Mouse (Mus musculus) G1E-ER4 (cell line): ENCODE results near the gene Paqr7. TPM values are rescaled to one million over a fixed set of nuclear protein-coding genes. Genes with fewer than 3 reads are reported as not detected.

ENCODE experiments used
- GATA1 ChIP-seq: IDR thresholded peaks from one replicate; pipeline ENCODE4 v1.8.0; 2012; ENCODE audit warnings: low read length, inconsistent platforms
- polyA plus RNA-seq: library from polyadenylated mRNA; stranded (reverse); fragments of >175 nt; gene quantifications from 2 replicates; pipeline ENCODE4 v1.2.3, GENCODE M21; 2012

Gene Paqr7
- polyA plus RNA-seq, result 4.1 and 4.3 TPM in 2 replicates

DNA sequence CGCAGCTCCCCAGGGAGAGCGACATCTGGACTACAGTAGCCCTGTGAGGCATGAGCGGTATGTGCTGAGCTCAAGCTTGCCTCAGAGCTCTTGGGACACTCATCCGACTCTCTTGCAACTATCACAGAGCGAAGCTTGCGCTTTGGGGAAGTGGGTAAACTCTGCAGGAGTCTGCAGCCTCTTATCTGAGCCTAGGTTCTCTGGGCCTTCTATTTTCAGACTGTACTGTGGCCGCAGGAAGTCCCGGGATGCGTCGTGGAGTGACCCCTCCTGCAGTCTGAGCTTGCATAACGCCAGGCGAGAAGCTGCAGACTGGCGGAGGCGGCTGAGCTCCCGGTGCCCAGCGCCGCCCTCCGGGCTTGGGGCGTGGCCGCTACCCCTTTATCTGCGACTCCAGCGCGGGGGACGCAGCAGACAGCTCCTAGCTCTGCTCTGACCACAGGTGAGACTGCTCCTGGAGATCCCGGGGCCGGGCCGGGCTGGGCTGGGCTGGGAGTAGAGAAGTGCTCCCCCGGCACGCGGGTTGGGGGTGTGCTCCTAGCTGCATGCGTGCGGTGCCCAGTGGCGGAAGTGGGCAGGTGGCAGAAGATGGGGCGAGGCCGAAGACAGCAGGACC is at the start of gene Paqr7:
TSS of gene Paqr7 (plus strand) at position 103 of the 616 bp plus-strand sequence.
- TF ChIP-seq GATA1, result no peak

DNA sequence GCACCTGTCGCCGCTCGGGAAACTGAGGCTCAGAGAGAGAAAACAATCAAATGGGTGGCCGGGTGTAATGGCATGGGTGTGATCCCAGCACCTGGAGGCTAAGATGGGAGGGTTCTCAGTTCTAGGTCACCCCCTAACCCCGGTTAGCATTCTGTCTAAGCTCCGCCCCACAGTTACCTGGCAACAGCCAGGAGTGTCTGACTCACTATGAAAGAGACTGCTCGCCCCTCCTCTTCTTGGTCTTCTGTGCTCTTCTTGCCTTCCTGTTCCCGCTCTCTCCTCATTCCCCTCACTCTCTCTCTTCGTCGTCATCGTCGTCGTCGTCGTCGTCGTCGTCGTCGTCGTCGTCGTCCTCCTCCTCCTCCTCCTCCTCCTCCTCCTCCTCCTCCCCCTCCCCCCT is 48.5 kb upstream of the Paqr7 start:
- TF ChIP-seq GATA1, result no peak

GRCm38 (mm10) chr4:134449595-134450391 is 46.7 kb upstream of the Paqr7 start:
- TF ChIP-seq GATA1, result no peak

GRCm38 (mm10) chr4:134450392-134451195 is 45.9 kb upstream of the Paqr7 start:
- TF ChIP-seq GATA1, result no peak

DNA sequence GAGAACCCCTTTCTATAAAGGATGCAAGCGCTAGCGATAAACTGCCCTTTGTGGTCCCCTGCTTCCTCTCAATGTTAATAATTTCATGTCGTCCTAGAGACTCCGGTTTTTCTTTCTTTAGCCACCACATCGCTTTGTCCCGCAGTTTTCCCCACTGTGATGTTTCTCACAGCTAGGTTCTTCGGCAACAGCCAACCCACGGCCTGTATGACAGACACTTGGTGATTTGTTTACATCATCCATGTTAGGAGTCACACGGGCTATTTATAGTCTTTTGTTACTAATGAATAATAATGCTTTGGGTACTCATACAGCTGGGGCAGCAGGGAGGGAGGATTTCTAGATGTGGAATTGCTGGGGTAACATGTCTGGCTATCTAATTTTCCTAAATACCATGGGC is 45.0 kb upstream of the Paqr7 start:
- TF ChIP-seq GATA1, result no peak

GRCm38 (mm10) chr4:134453619-134454400 is 42.7 kb upstream of the Paqr7 start:
- no peak for TF ChIP-seq GATA1

DNA sequence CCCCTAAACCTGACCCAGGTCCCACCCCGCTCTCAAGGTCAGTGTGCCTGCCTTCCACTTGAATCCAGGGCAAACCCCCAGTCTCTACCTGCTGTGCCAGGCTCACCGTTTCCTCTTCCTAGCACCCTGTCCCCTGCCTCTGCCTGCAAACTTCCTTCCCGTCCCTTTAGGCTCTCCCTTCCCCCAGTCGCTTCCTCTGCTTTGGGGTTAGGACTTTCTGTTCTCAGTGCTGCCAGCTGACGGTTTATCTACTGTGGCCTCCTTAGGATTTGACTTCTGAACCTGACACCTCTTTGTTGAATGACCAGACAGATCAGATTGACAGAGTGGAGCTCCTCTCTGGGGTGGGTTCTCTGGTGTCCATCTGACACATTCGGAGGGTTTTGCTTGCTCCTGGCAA is 41.2 kb upstream of the Paqr7 start:
- TF ChIP-seq GATA1, result no peak

- no peak for TF ChIP-seq GATA1
These were observed 39.2 kb upstream of the Paqr7 start for GRCm38 (mm10) chr4:134457130-134457825.

- TF ChIP-seq GATA1, result no peak
These were observed 37.6 kb upstream of the Paqr7 start for GRCm38 (mm10) chr4:134458856-134459255.

DNA sequence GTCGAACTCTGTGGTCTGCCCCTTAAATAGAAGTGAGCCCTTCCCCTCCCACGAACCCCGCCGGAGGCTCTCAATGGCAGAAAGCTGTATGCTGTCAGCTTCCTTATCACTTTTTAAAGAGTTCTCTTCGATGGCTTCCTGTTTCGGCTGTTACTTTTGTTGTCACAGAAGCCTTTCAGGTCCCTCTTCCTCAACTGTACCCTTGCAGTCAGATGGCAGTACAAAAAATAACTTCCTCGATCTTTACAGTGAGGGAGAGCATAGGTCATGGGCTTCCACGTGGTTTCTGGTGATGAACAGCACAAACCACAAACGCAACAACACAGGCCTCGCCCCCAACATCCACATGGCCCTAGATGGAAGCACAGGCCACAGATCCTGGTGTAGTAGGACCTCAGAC is 36.2 kb upstream of the Paqr7 start:
- no peak for TF ChIP-seq GATA1

- TF ChIP-seq GATA1, result no peak
These were observed 35.2 kb upstream of the Paqr7 start for GRCm38 (mm10) chr4:134461252-134461651.

DNA sequence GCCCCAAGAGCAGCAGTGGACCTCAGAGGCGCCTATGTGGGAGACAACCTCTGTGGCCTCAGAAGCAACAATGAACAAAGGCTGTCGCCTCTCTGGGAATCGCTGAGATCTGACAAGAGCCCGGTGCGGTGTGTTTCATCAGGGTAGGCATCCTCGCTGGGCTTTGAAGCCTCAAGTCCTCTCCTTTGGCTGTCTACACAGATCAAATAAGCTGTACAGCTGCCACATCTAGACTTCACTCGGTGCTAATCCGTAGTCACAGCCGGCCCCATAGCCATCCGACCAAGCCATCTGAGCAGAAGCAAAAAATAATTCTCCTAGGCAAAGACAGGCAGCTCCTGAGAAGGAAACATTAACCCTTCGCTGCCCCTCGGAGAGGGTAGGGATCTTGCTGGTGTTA is 30.7 kb upstream of the Paqr7 start:
- no peak for TF ChIP-seq GATA1

DNA sequence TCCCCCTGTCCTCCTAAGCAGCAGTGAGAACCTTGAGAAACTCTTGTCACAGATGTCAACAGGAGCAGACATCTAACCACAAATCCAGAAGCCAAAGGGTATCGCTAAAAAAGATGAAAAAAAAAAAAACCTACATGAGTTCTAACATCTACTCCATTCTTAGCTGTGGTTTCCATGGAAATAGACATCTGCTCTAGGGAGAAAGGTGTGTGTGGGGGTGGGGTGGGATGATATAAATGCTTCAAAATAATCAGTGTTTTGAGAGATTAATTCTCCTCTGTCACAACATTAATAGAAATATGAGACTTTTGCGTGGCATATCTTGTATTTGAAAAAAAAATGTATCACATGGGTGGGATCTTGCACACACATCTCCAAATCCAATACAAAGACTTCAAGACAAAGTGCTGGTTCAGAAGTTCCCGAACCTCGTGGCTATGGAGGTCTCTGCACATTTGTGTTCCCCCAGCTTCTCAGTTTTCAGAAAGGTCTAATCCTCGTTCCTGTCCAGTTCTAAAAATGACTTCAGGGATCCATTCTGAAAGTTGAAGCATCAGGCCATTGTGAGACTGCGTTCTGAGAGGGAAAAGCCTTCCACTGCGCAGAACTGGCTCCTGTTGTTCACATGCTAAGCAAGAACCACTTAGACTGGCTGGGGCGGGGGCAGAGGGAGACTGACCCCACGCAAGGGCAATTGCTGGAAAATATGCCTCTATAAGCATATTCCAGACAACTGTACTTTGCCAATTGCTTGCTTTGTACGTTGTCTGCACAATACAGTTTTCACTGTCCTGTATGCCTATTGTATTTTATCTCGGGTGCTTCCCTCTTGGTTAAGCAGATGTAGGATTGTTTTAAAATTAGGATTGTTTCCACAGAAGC is 29.9 kb upstream of the Paqr7 start:
- no peak for TF ChIP-seq GATA1
